Mouse (Mus musculus) midbrain, embryonic 12.5 days (tissue): Measurements from ENCODE around the gene Prodh2. TPM values are rescaled to one million over a fixed set of nuclear protein-coding genes. Genes with fewer than 3 reads are reported as not detected.
"Not testable (repeated sequence)": the region's sequence is repeated elsewhere in the genome, so short reads cannot be mapped to it uniquely, and the experiment has no call there.

ENCODE experiments used
- ATAC-seq: fragments of 200-750 bp; cut with Nextera tagmentation; 2 replicates; pipeline ENCODE4 v1.8.0; 2017; ENCODE audit warnings: low read depth, moderate TSS enrichment, moderate library complexity; ENCODE audit not compliant: low FRiP score
- H3K27ac ChIP-seq: fragments of 300-500 bp; sonication (generic); replicated peaks from 2 replicates; pipeline ENCODE4 v1.5.1; 2016; ENCODE audit warnings: mild to moderate bottlenecking
- H3K27me3 ChIP-seq: fragments of 300-500 bp; sonication (generic); 2 replicates; pipeline ENCODE4 v1.6.1; 2016; ENCODE audit warnings: mild to moderate bottlenecking
- H3K36me3 ChIP-seq: fragments of 300-500 bp; sonication (generic); 2 replicates; pipeline ENCODE4 v1.6.1; 2016
- H3K4me1 ChIP-seq: fragments of 300-500 bp; sonication (generic); 2 replicates; pipeline ENCODE4 v1.6.1; 2016
- H3K4me2 ChIP-seq: fragments of 300-500 bp; sonication (generic); replicated peaks from 2 replicates; pipeline ENCODE4 v1.6.1; 2016; ENCODE audit warnings: mild to moderate bottlenecking, moderate library complexity
- H3K4me3 ChIP-seq: fragments of 300-500 bp; sonication (generic); 2 replicates; pipeline ENCODE4 v1.5.1; 2016; ENCODE audit warnings: mild to moderate bottlenecking
- H3K9ac ChIP-seq: fragments of 300-500 bp; sonication (generic); replicated peaks from 2 replicates; pipeline ENCODE4 v1.6.1; 2016; ENCODE audit warnings: mild to moderate bottlenecking, moderate library complexity
- H3K9me3 ChIP-seq: fragments of 300-500 bp; sonication (generic); 2 replicates; pipeline ENCODE4 v1.6.1; 2016; ENCODE audit warnings: mild to moderate bottlenecking
- WGBS: fragments of 180-500 bp; shearing (Covaris S2); methylation state at CpG from one replicate; pipeline ENCODE4 v1.1.7; 2016; 5-methylcytosine and 5-hydroxymethylcytosine counted together
- polyA plus RNA-seq: library from polyadenylated mRNA; unstranded; fragments of >200 nt; fragmentation: Nextera tagmentation; extraction: Ambion mirVana; gene quantifications from 2 replicates; pipeline ENCODE4 v1.2.1, GENCODE M21; 2016

Gene Prodh2
- polyA plus RNA-seq, 1 experiment from 2014 or later = not detected

GRCm38 (mm10) chr7:30490957-30491307 lies 2.5 kb upstream of the Prodh2 start:
- H3K4me2 ChIP-seq = no peak overlapping the region
- peaks cover 20% of the 10 kb centered on the region for H3K27me3 ChIP-seq
- ATAC-seq = no peak
- H3K4me1 ChIP-seq = peaks cover 4% of the 10 kb centered on the region; the same call in 1 of the 2 replicates
- no peaks in the 10 kb centered on the region for H3K36me3 ChIP-seq
- no peak overlapping the region for H3K4me3 ChIP-seq
- no peaks in the 10 kb centered on the region for H3K9me3 ChIP-seq
- no peak overlapping the region for H3K9ac ChIP-seq
- H3K27ac ChIP-seq = no peak overlapping the region
- 21% methylated on average over 6 of the region's 6 CpGs for WGBS

GRCm38 (mm10) chr7:30492765-30493164 lies 657 bp upstream of the Prodh2 start:
- WGBS = 14% methylated on average over 4 of the region's 4 CpGs
- Histone ChIP-seq H3K4me2 (no peak overlapping the region), H3K36me3 (no peaks in the 10 kb centered on the region), H3K4me1 (peaks cover 4% of the 10 kb centered on the region; the same call in 1 of the 2 replicates), H3K9me3 (no peaks in the 10 kb centered on the region), H3K27me3 (peaks cover 20% of the 10 kb centered on the region), H3K4me3 (no peak overlapping the region), H3K9ac (no peak overlapping the region), H3K27ac (no peak overlapping the region)
- no peak for ATAC-seq

GRCm38 (mm10) chr7:30495506-30496042 lies 2.2 kb downstream of the Prodh2 start:
- not testable (repeated sequence) for H3K9ac ChIP-seq, H3K4me2 ChIP-seq, ATAC-seq, H3K4me1 ChIP-seq, H3K9me3 ChIP-seq, H3K4me3 ChIP-seq, H3K36me3 ChIP-seq, H3K27ac ChIP-seq
- WGBS = 63% methylated on average over 5 of the region's 5 CpGs
- H3K27me3 ChIP-seq = peaks cover 17% of the 10 kb centered on the region

GRCm38 (mm10) chr7:30501159-30501558 lies 7.7 kb downstream of the Prodh2 start:
- H3K9ac ChIP-seq, H3K4me3 ChIP-seq, H3K36me3 ChIP-seq, ATAC-seq, H3K27me3 ChIP-seq, H3K4me2 ChIP-seq, H3K27ac ChIP-seq, H3K4me1 ChIP-seq, H3K9me3 ChIP-seq: not testable (repeated sequence)
- WGBS = 65% methylated on average over 5 of the region's 5 CpGs

- Histone ChIP-seq H3K4me3 (no peak overlapping the region), H3K27ac (no peak overlapping the region), H3K4me1 (no peaks in the 10 kb centered on the region), H3K9me3 (no peaks in the 10 kb centered on the region), H3K36me3 (no peaks in the 10 kb centered on the region), H3K27me3 (no peaks in the 10 kb centered on the region), H3K4me2 (no peak overlapping the region), H3K9ac (no peak overlapping the region)
- 75% methylated on average over 4 of the region's 4 CpGs for WGBS
- no peak for ATAC-seq
Observed at GRCm38 (mm10) chr7:30508061-30508460, 14.6 kb downstream of the Prodh2 start.

- no peaks in the 10 kb centered on the region for H3K4me1 ChIP-seq
- no peak for ATAC-seq
- H3K27me3 ChIP-seq = peaks cover 11% of the 10 kb centered on the region
- no peak overlapping the region for H3K4me3 ChIP-seq
- no peak overlapping the region for H3K4me2 ChIP-seq
- no peaks in the 10 kb centered on the region for H3K36me3 ChIP-seq
- H3K9me3 ChIP-seq = no peaks in the 10 kb centered on the region
- no peak overlapping the region for H3K27ac ChIP-seq
- 60% methylated on average over 24 of the region's 24 CpGs for WGBS
- no peak overlapping the region for H3K9ac ChIP-seq
Observed at GRCm38 (mm10) chr7:30515003-30515760, 21.8 kb downstream of the Prodh2 start.

GRCm38 (mm10) chr7:30518325-30518724 lies 24.9 kb downstream of the Prodh2 start:
- no peaks in the 10 kb centered on the region for H3K9me3 ChIP-seq
- H3K36me3 ChIP-seq = peaks cover 13% of the 10 kb centered on the region
- H3K4me2 ChIP-seq = no peak overlapping the region
- no peak overlapping the region for H3K9ac ChIP-seq
- 45% methylated on average over 8 of the region's 8 CpGs for WGBS
- H3K27me3 ChIP-seq = peaks cover 11% of the 10 kb centered on the region
- H3K27ac ChIP-seq = no peak overlapping the region
- H3K4me3 ChIP-seq = no peak overlapping the region
- no peak for ATAC-seq
- H3K4me1 ChIP-seq = 0 out of 2 replicates have a peak, but pooled peaks cover 4% of the 10 kb centered on the region

- H3K27me3 ChIP-seq = peaks cover 11% of the 10 kb centered on the region
- ATAC-seq = no peak
- H3K9ac ChIP-seq = no peak overlapping the region
- H3K4me3 ChIP-seq = no peak overlapping the region
- H3K27ac ChIP-seq = no peak overlapping the region; the same call in 1 of the 2 replicates
- peaks cover 34% of the 10 kb centered on the region for H3K36me3 ChIP-seq
- no peak overlapping the region for H3K4me2 ChIP-seq
- H3K9me3 ChIP-seq = no peaks in the 10 kb centered on the region
- H3K4me1 ChIP-seq = 0 out of 2 replicates have a peak, but pooled peaks cover 4% of the 10 kb centered on the region
- 55% methylated on average over 4 of the region's 4 CpGs for WGBS
Observed at GRCm38 (mm10) chr7:30520396-30520795, 27.0 kb downstream of the Prodh2 start.

- Histone ChIP-seq H3K9ac (no peak overlapping the region), H3K4me1 (peaks cover 4% of the 10 kb centered on the region; the same call in 1 of the 2 replicates), H3K27ac (peak overlapping the region; percentile 42), H3K36me3 (peaks cover 39% of the 10 kb centered on the region), H3K9me3 (no peaks in the 10 kb centered on the region), H3K27me3 (peaks cover 11% of the 10 kb centered on the region), H3K4me2 (no peak overlapping the region), H3K4me3 (no peak overlapping the region)
- ATAC-seq = no peak
- 81% methylated on average over 5 of the region's 5 CpGs for WGBS
Observed at GRCm38 (mm10) chr7:30520856-30521255, 27.4 kb downstream of the Prodh2 start.

- Histone ChIP-seq H3K4me3 (no peak overlapping the region), H3K4me2 (no peak overlapping the region), H3K27me3 (peaks cover 11% of the 10 kb centered on the region), H3K36me3 (peaks cover 59% of the 10 kb centered on the region), H3K9ac (no peak overlapping the region), H3K27ac (no peak overlapping the region), H3K9me3 (no peaks in the 10 kb centered on the region), H3K4me1 (peaks cover 14% of the 10 kb centered on the region; the same call in 1 of the 2 replicates)
- no peak for ATAC-seq
- 90% methylated on average over 10 of the region's 10 CpGs for WGBS
Observed at GRCm38 (mm10) chr7:30522871-30523270, 29.4 kb downstream of the Prodh2 start.

- Histone ChIP-seq H3K4me3 (no peak overlapping the region), H3K9me3 (no peaks in the 10 kb centered on the region), H3K9ac (0 out of 2 replicates have a peak overlapping the region, but pooled peaks have one; percentile 6), H3K36me3 (peaks cover 75% of the 10 kb centered on the region), H3K27me3 (no peaks in the 10 kb centered on the region), H3K4me2 (no peak overlapping the region), H3K4me1 (peaks cover 14% of the 10 kb centered on the region; the same call in 1 of the 2 replicates), H3K27ac (no peak overlapping the region)
- 82% methylated on average over 6 of the region's 6 CpGs for WGBS
- no peak for ATAC-seq
Observed at GRCm38 (mm10) chr7:30524487-30524886, 31.1 kb downstream of the Prodh2 start.

- Histone ChIP-seq H3K4me2 (no peak overlapping the region), H3K27ac (no peak overlapping the region), H3K36me3 (peaks cover 90% of the 10 kb centered on the region), H3K9me3 (no peaks in the 10 kb centered on the region), H3K4me3 (no peak overlapping the region), H3K4me1 (peaks cover 10% of the 10 kb centered on the region; the same call in 1 of the 2 replicates), H3K27me3 (no peaks in the 10 kb centered on the region), H3K9ac (no peak overlapping the region)
- 31% methylated on average over 10 of the region's 10 CpGs for WGBS
- ATAC-seq = no peak
Observed at GRCm38 (mm10) chr7:30525954-30526353, 32.5 kb downstream of the Prodh2 start.
